Comparison of ENCODE assay signal across 32 mouse cellular contexts in genomic region chr4:126769800-126770563, GRCm38 (mm10). TPM values are rescaled to one million over a fixed set of nuclear protein-coding genes. Genes with fewer than 3 reads are reported as not detected.
DNase-seq lines count a peak whose midpoint lies in the region; ATAC-seq and TF ChIP-seq lines count a peak whose summit lies in the region.
"Had no signal": no experiment of that assay in that cellular context is flagged by ENCODE, and none has a peak within 500 bp of the region (broad histone marks: within the 10 kb centered on the region; RNA-seq: fewer than 3 reads in every experiment).

No protein-coding gene starts in this region.

- H3K4me2 ChIP-seq in liver, embryonic 12.5 days, result no peak overlapping the region
- H3K4me2 ChIP-seq in liver, postnatal 0 days (ENCODE audit: low read depth, low read length), result no peak overlapping the region
- no peak overlapping the region for H3K4me2 ChIP-seq in intestine, embryonic 16.5 days (ENCODE audit: low read depth, low read length)
- H3K4me2 ChIP-seq in liver, embryonic 16.5 days (ENCODE audit: low read depth, low read length), result no peak overlapping the region
- H3K4me2 ChIP-seq in stomach, postnatal 0 days (replicated peaks; ENCODE audit: low read depth), result no peak overlapping the region
- H3K4me2 ChIP-seq: heart, embryonic 13.5 days; hindbrain, embryonic 15.5 days; limb, embryonic 12.5 days; midbrain, embryonic 15.5 days had no signal

- H3K4me1 ChIP-seq in liver, embryonic 12.5 days, result peaks cover 16% of the 10 kb centered on the region
- H3K4me1 ChIP-seq in liver, postnatal 0 days (ENCODE audit: insufficient read depth), result no peaks in the 10 kb centered on the region
- H3K4me1 ChIP-seq in intestine, embryonic 16.5 days (ENCODE audit: control insufficient read depth, insufficient read depth, low read length), result peaks cover 5% of the 10 kb centered on the region; the same call in 1 of the 2 replicates
- peaks cover 6% of the 10 kb centered on the region for H3K4me1 ChIP-seq in liver, embryonic 16.5 days (ENCODE audit: control insufficient read depth, low read depth, low read length)
- no peaks in the 10 kb centered on the region for H3K4me1 ChIP-seq in stomach, postnatal 0 days (replicated peaks; ENCODE audit: control insufficient read depth, insufficient read depth)
- H3K4me1 ChIP-seq in hindbrain, embryonic 10.5 days (replicated peaks), result no peaks in the 10 kb centered on the region
- H3K4me1 ChIP-seq: heart, embryonic 13.5 days; hindbrain, embryonic 15.5 days; limb, embryonic 12.5 days; midbrain, embryonic 10.5 days; midbrain, embryonic 15.5 days had no signal

- H3K27ac ChIP-seq in liver, embryonic 12.5 days, result no peak overlapping the region
- H3K27ac ChIP-seq in liver, postnatal 0 days (ENCODE audit: low read depth), result no peak overlapping the region
- no peak overlapping the region for H3K27ac ChIP-seq in intestine, embryonic 16.5 days (ENCODE audit: low read length)
- no peak overlapping the region for H3K27ac ChIP-seq in liver, embryonic 16.5 days (ENCODE audit: low read length)
- no peak overlapping the region for H3K27ac ChIP-seq in stomach, postnatal 0 days (replicated peaks)
- no peak overlapping the region for H3K27ac ChIP-seq in hindbrain, embryonic 10.5 days
- H3K27ac ChIP-seq: heart, embryonic 13.5 days; hindbrain, embryonic 15.5 days; limb, embryonic 12.5 days; macrophage; midbrain, embryonic 10.5 days; midbrain, embryonic 15.5 days had no signal

- no peaks in the 10 kb centered on the region for H3K9me3 ChIP-seq in liver, embryonic 12.5 days (replicated peaks)
- no peaks in the 10 kb centered on the region for H3K9me3 ChIP-seq in liver, postnatal 0 days (ENCODE audit: low read length)
- H3K9me3 ChIP-seq in intestine, embryonic 16.5 days (ENCODE audit: control insufficient read depth, low read length), result no peaks in the 10 kb centered on the region
- H3K9me3 ChIP-seq in liver, embryonic 16.5 days (replicated peaks; ENCODE audit: control insufficient read depth, low read length), result no peaks in the 10 kb centered on the region
- no peaks in the 10 kb centered on the region for H3K9me3 ChIP-seq in stomach, postnatal 0 days (ENCODE audit: control insufficient read depth, low read length)
- no peaks in the 10 kb centered on the region for H3K9me3 ChIP-seq in hindbrain, embryonic 10.5 days
- H3K9me3 ChIP-seq: heart, embryonic 13.5 days; hindbrain, embryonic 15.5 days; limb, embryonic 12.5 days; midbrain, embryonic 10.5 days; midbrain, embryonic 15.5 days had no signal

- no peak overlapping the region for H3K4me3 ChIP-seq in liver, embryonic 12.5 days
- H3K4me3 ChIP-seq in liver, postnatal 0 days (ENCODE audit: low read depth, low read length), result no peak overlapping the region
- H3K4me3 ChIP-seq in intestine, embryonic 16.5 days (ENCODE audit: low read length), result no peak overlapping the region
- no peak overlapping the region for H3K4me3 ChIP-seq in liver, embryonic 16.5 days (ENCODE audit: low read depth, low read length)
- no peak overlapping the region for H3K4me3 ChIP-seq in stomach, postnatal 0 days (ENCODE audit: low read depth, low read length)
- no peak overlapping the region for H3K4me3 ChIP-seq in hindbrain, embryonic 10.5 days
- H3K4me3 ChIP-seq: heart, embryonic 13.5 days; hindbrain, embryonic 15.5 days; limb, embryonic 12.5 days; midbrain, embryonic 10.5 days; midbrain, embryonic 15.5 days had no signal

- no peak for TF ChIP-seq EP300 in liver, postnatal 0 days (IDR thresholded peaks at IDR 0.05; ENCODE audit: low read depth)
- no peak for TF ChIP-seq EP300 in stomach, postnatal 0 days (optimal IDR thresholded peaks at IDR 0.05)

- H3K36me3 ChIP-seq in liver, embryonic 12.5 days, result 0 out of 2 replicates have a peak, but pooled peaks cover 2% of the 10 kb centered on the region
- H3K36me3 ChIP-seq in liver, postnatal 0 days (replicated peaks; ENCODE audit: insufficient read depth, low read length), result 0 out of 2 replicates have a peak, but pooled peaks cover 2% of the 10 kb centered on the region
- H3K36me3 ChIP-seq in intestine, embryonic 16.5 days (ENCODE audit: control insufficient read depth, insufficient read depth, low read length), result no peaks in the 10 kb centered on the region; the same call in 1 of the 2 replicates
- H3K36me3 ChIP-seq in liver, embryonic 16.5 days (ENCODE audit: control insufficient read depth, insufficient read depth), result no peaks in the 10 kb centered on the region
- no peaks in the 10 kb centered on the region; the same call in 1 of the 2 replicates for H3K36me3 ChIP-seq in stomach, postnatal 0 days (ENCODE audit: control insufficient read depth, insufficient read depth, low read length)
- H3K36me3 ChIP-seq in hindbrain, embryonic 10.5 days, result peaks cover 21% of the 10 kb centered on the region

- WGBS in liver, embryonic 12.5 days (ENCODE audit: insufficient replicate concordance), result 58% methylated on average over 9 of the region's 9 CpGs
- 69% methylated on average over 9 of the region's 9 CpGs for WGBS in liver, postnatal 0 days (ENCODE audit: insufficient replicate concordance)
- WGBS in intestine, embryonic 16.5 days, result 68% methylated on average over 9 of the region's 9 CpGs
- 58% methylated on average over 9 of the region's 9 CpGs for WGBS in liver, embryonic 16.5 days (ENCODE audit: insufficient replicate concordance)
- WGBS in stomach, postnatal 0 days, result 57% methylated on average over 9 of the region's 9 CpGs
- WGBS in hindbrain, embryonic 10.5 days, result 90% methylated on average over 9 of the region's 9 CpGs

- ATAC-seq in liver, embryonic 12.5 days, result 0 out of 2 replicates have a peak, but pooled peaks have one; percentile 54
- no peak for ATAC-seq in liver, postnatal 0 days
- ATAC-seq in intestine, embryonic 16.5 days, result peak; percentile 95
- ATAC-seq in liver, embryonic 16.5 days (ENCODE audit: low read depth), result peak; percentile 58; the same call in 1 of the 2 replicates
- peak; percentile 32; the same call in 1 of the 2 replicates for ATAC-seq in stomach, postnatal 0 days (ENCODE audit: low FRiP score, low TSS enrichment)
- ATAC-seq: activated CD4-positive, CD25-positive, alpha-beta regulatory T cell, adult 4 months; forebrain, embryonic 14.5 days; inflammation-experienced regulatory T-cells, adult 6 months; lung, postnatal 0 days; midbrain, embryonic 15.5 days had no signal

- no peak overlapping the region for H3K9ac ChIP-seq in liver, embryonic 12.5 days
- H3K9ac ChIP-seq in liver, postnatal 0 days (replicated peaks), result no peak overlapping the region
- H3K9ac ChIP-seq in intestine, embryonic 16.5 days (ENCODE audit: low read depth, low read length), result no peak overlapping the region
- no peak overlapping the region for H3K9ac ChIP-seq in liver, embryonic 16.5 days (ENCODE audit: low read depth, low read length)
- H3K9ac ChIP-seq in stomach, postnatal 0 days (ENCODE audit: low read length), result no peak overlapping the region
- H3K9ac ChIP-seq: heart, embryonic 13.5 days; hindbrain, embryonic 15.5 days; limb, embryonic 12.5 days; midbrain, embryonic 15.5 days had no signal

- DNase-seq in liver, postnatal 0 days, result no peak
- no peak for DNase-seq in stomach, postnatal 0 days (ENCODE audit: low spot score)
- no peak for DNase-seq in hindbrain, embryonic 10.5 days (ENCODE audit: low spot score)
- DNase-seq in kidney, postnatal 4 days, result no peak
- no peak for DNase-seq in cerebellum, adult 9-11 months
- DNase-seq: adrenal gland, adult 2 months; adrenal gland, postnatal 36 days; cerebellum, adult 18-20 months; cerebellum, postnatal 36 days; gastrocnemius, postnatal 25 days; heart, adult 18-20 months; heart, postnatal 10 days; kidney, adult 9 months; kidney, postnatal 10 days; layer of hippocampus, adult 9-11 months; lung, adult 18-20 months; right cerebral cortex, adult 18-20 months; thymus, postnatal 14 days had no signal

- TF ChIP-seq CTCF in liver, postnatal 0 days (IDR thresholded peaks at IDR 0.05; ENCODE audit: low read depth), result no peak
- TF ChIP-seq CTCF in stomach, postnatal 0 days (IDR thresholded peaks at IDR 0.05; ENCODE audit: low read depth), result no peak

- H3K27me3 ChIP-seq in liver, embryonic 12.5 days (replicated peaks), result no peaks in the 10 kb centered on the region
- no peaks in the 10 kb centered on the region for H3K27me3 ChIP-seq in liver, postnatal 0 days (ENCODE audit: insufficient read depth, low read length)
- no peaks in the 10 kb centered on the region for H3K27me3 ChIP-seq in intestine, embryonic 16.5 days (replicated peaks; ENCODE audit: control insufficient read depth, insufficient read depth, low read length)
- H3K27me3 ChIP-seq in liver, embryonic 16.5 days (ENCODE audit: control insufficient read depth, insufficient read depth, low read depth, low read length), result no peaks in the 10 kb centered on the region
- H3K27me3 ChIP-seq in stomach, postnatal 0 days (ENCODE audit: control insufficient read depth, insufficient read depth, low read length), result no peaks in the 10 kb centered on the region
- H3K27me3 ChIP-seq in hindbrain, embryonic 10.5 days (ENCODE audit: insufficient read depth, poor library complexity, severe bottlenecking), result no peaks in the 10 kb centered on the region
- H3K27me3 ChIP-seq: heart, embryonic 13.5 days; hindbrain, embryonic 15.5 days; limb, embryonic 12.5 days; midbrain, embryonic 15.5 days had no signal

RNA-seq across cellular contexts. Expression of gene AU040320, which starts 16.6 kb away (rescaled TPM):
- 10.3 and 10.8 TPM in 2 replicates for polyA plus RNA-seq in liver, embryonic 12.5 days (2016; fragmentation: Nextera tagmentation; extraction: Ambion mirVana)
- polyA plus RNA-seq in liver, postnatal 0 days (2015; fragmentation: Nextera tagmentation; extraction: Ambion mirVana), result 8.5 and 9.5 TPM in 2 replicates
- polyA plus RNA-seq in intestine, embryonic 16.5 days (2015; fragmentation: Nextera tagmentation; extraction: Ambion mirVana), result 36.4 and 44.0 TPM in 2 replicates
- polyA plus RNA-seq in liver, embryonic 16.5 days (2015; fragmentation: Nextera tagmentation; extraction: Ambion mirVana), result 6.9 and 8.5 TPM in 2 replicates
- polyA plus RNA-seq in stomach, postnatal 0 days (2015; fragmentation: Nextera tagmentation; extraction: Ambion mirVana), result 18.2 and 20.2 TPM in 2 replicates
- polyA plus RNA-seq in hindbrain, embryonic 10.5 days (2016; fragmentation: Nextera tagmentation; extraction: Ambion mirVana), result 25.3 and 31.4 TPM in 2 replicates

RNA-seq across cellular contexts. Expression of gene Ncdn, which starts 16.7 kb away (rescaled TPM):
- 14.7 and 15.2 TPM in 2 replicates for polyA plus RNA-seq in liver, embryonic 12.5 days (2016; fragmentation: Nextera tagmentation; extraction: Ambion mirVana)
- 4.2 and 4.8 TPM in 2 replicates for polyA plus RNA-seq in liver, postnatal 0 days (2015; fragmentation: Nextera tagmentation; extraction: Ambion mirVana)
- 25.6 and 27.4 TPM in 2 replicates for polyA plus RNA-seq in intestine, embryonic 16.5 days (2015; fragmentation: Nextera tagmentation; extraction: Ambion mirVana)
- polyA plus RNA-seq in liver, embryonic 16.5 days (2015; fragmentation: Nextera tagmentation; extraction: Ambion mirVana), result 6.1 and 6.7 TPM in 2 replicates
- polyA plus RNA-seq in stomach, postnatal 0 days (2015; fragmentation: Nextera tagmentation; extraction: Ambion mirVana), result 13.4 and 14.5 TPM in 2 replicates
- 35.6 and 49.1 TPM in 2 replicates for polyA plus RNA-seq in hindbrain, embryonic 10.5 days (2016; fragmentation: Nextera tagmentation; extraction: Ambion mirVana)

RNA-seq across cellular contexts. Expression of gene Tfap2e, which starts 33.9 kb away (rescaled TPM):
- not detected in 2 replicates for polyA plus RNA-seq in liver, embryonic 12.5 days (2016; fragmentation: Nextera tagmentation; extraction: Ambion mirVana)
- polyA plus RNA-seq in liver, postnatal 0 days (2015; fragmentation: Nextera tagmentation; extraction: Ambion mirVana), result not detected in 2 replicates
- not detected in 2 replicates for polyA plus RNA-seq in intestine, embryonic 16.5 days (2015; fragmentation: Nextera tagmentation; extraction: Ambion mirVana)
- polyA plus RNA-seq in liver, embryonic 16.5 days (2015; fragmentation: Nextera tagmentation; extraction: Ambion mirVana), result not detected in 2 replicates
- 0.80 and 1.0 TPM in 2 replicates for polyA plus RNA-seq in stomach, postnatal 0 days (2015; fragmentation: Nextera tagmentation; extraction: Ambion mirVana)
- polyA plus RNA-seq in hindbrain, embryonic 10.5 days (2016; fragmentation: Nextera tagmentation; extraction: Ambion mirVana), result 0.73 and 1.8 TPM in 2 replicates
- polyA plus RNA-seq: activated CD4-positive, CD25-positive, alpha-beta regulatory T cell, adult 4 months; adrenal gland, adult 2 months; embryonic facial prominence, embryonic 11.5 days; heart, embryonic 13.5 days; inflammation-experienced regulatory T-cells, adult 6 months; limb, embryonic 12.5 days; lung, postnatal 0 days; macrophage had no signal
